Mouse (Mus musculus): Measurements from ENCODE around the gene Tmem177. TPM values are rescaled to one million over a fixed set of nuclear protein-coding genes. Genes with fewer than 3 reads are reported as not detected.

Gene Tmem177
- polyA plus RNA-seq, 1 experiment from 2014 or later = 9.3 TPM

- no peaks in the 10 kb centered on the region for H3K9me3 ChIP-seq (replicated peaks)
- no peak for ATAC-seq (ENCODE audit: low FRiP score)
- H3K36me3 ChIP-seq = peaks cover 14% of the 10 kb centered on the region; the same call in 1 of the 2 replicates
- WGBS = 71% methylated on average over 2 of the region's 2 CpGs
- H3K4me2 ChIP-seq (replicated peaks) = no peak overlapping the region
- H3K4me1 ChIP-seq = peaks cover 15% of the 10 kb centered on the region
- no peak overlapping the region for H3K4me3 ChIP-seq
- H3K27ac ChIP-seq = no peak overlapping the region
- no peaks in the 10 kb centered on the region for H3K27me3 ChIP-seq
- H3K9ac ChIP-seq = no peak overlapping the region
Observed at GRCm38 (mm10) chr1:119907206-119907748, 5.7 kb downstream of the Tmem177 start.

GRCm38 (mm10) chr1:119903231-119903620 lies 9.8 kb downstream of the Tmem177 start:
- 58% methylated on average over 6 of the region's 6 CpGs for WGBS
- Histone ChIP-seq H3K27me3 (no peaks in the 10 kb centered on the region), H3K9me3 (replicated peaks) (no peaks in the 10 kb centered on the region), H3K4me1 (peaks cover 29% of the 10 kb centered on the region), H3K4me3 (no peak overlapping the region), H3K27ac (peak overlapping the region; percentile 64), H3K4me2 (replicated peaks) (no peak overlapping the region), H3K9ac (no peak overlapping the region), H3K36me3 (no peaks in the 10 kb centered on the region)
- ATAC-seq (ENCODE audit: low FRiP score) = no peak

GRCm38 (mm10) chr1:119902551-119903230 lies 10.3 kb downstream of the Tmem177 start:
- peak overlapping the region; percentile 64 for H3K27ac ChIP-seq

GRCm38 (mm10) chr1:119899195-119900123 lies 13.5 kb downstream of the Tmem177 start:
- H3K4me3 ChIP-seq = no peak overlapping the region
- peak overlapping the region; percentile 37; the same call in 1 of the 2 replicates for H3K27ac ChIP-seq
- ATAC-seq (ENCODE audit: low FRiP score) = peak; percentile 71
- H3K4me1 ChIP-seq = peaks cover 35% of the 10 kb centered on the region
- H3K9ac ChIP-seq = no peak overlapping the region
- WGBS = 76% methylated on average over 11 of the region's 11 CpGs
- no peaks in the 10 kb centered on the region for H3K9me3 ChIP-seq (replicated peaks)
- no peaks in the 10 kb centered on the region for H3K27me3 ChIP-seq
- H3K4me2 ChIP-seq (replicated peaks) = no peak overlapping the region
- no peaks in the 10 kb centered on the region for H3K36me3 ChIP-seq

More at GRCm38 (mm10) chr1:119902551-119903230, 10.3 kb downstream of the Tmem177 start:
- peaks cover 29% of the 10 kb centered on the region for H3K4me1 ChIP-seq
- no peak overlapping the region for H3K4me3 ChIP-seq
- H3K27me3 ChIP-seq = no peaks in the 10 kb centered on the region
- H3K9me3 ChIP-seq (replicated peaks) = no peaks in the 10 kb centered on the region
- no peak overlapping the region for H3K9ac ChIP-seq
- WGBS = 26% methylated on average over 8 of the region's 8 CpGs
- no peaks in the 10 kb centered on the region for H3K36me3 ChIP-seq
- 0 out of 2 replicates have a peak overlapping the region, but pooled peaks have one; percentile 7 for H3K4me2 ChIP-seq (replicated peaks)
- peak; percentile 82 for ATAC-seq (ENCODE audit: low FRiP score)

- H3K9ac ChIP-seq = no peak overlapping the region
- no peaks in the 10 kb centered on the region for H3K9me3 ChIP-seq (replicated peaks)
- no peaks in the 10 kb centered on the region for H3K36me3 ChIP-seq
- no peak for ATAC-seq (ENCODE audit: low FRiP score)
- H3K27ac ChIP-seq = no peak overlapping the region
- 34% methylated on average over 6 of the region's 6 CpGs for WGBS
- H3K4me3 ChIP-seq = no peak overlapping the region
- H3K4me1 ChIP-seq = peaks cover 15% of the 10 kb centered on the region
- H3K27me3 ChIP-seq = no peaks in the 10 kb centered on the region
- no peak overlapping the region for H3K4me2 ChIP-seq (replicated peaks)
Observed at GRCm38 (mm10) chr1:119894936-119895335, 18.1 kb downstream of the Tmem177 start.

GRCm38 (mm10) chr1:119893600-119893999 lies 19.4 kb downstream of the Tmem177 start:
- no peaks in the 10 kb centered on the region for H3K9me3 ChIP-seq (replicated peaks)
- ATAC-seq (ENCODE audit: low FRiP score) = no peak
- H3K4me3 ChIP-seq = no peak overlapping the region
- H3K9ac ChIP-seq = no peak overlapping the region
- no peaks in the 10 kb centered on the region for H3K27me3 ChIP-seq
- peaks cover 5% of the 10 kb centered on the region; the same call in 1 of the 2 replicates for H3K4me1 ChIP-seq
- H3K36me3 ChIP-seq = no peaks in the 10 kb centered on the region
- H3K4me2 ChIP-seq (replicated peaks) = no peak overlapping the region
- 78% methylated on average over 3 of the region's 3 CpGs for WGBS
- no peak overlapping the region for H3K27ac ChIP-seq

GRCm38 (mm10) chr1:119892933-119893332 lies 20.1 kb downstream of the Tmem177 start:
- Histone ChIP-seq H3K4me2 (replicated peaks) (no peak overlapping the region), H3K9ac (no peak overlapping the region), H3K27ac (no peak overlapping the region), H3K27me3 (no peaks in the 10 kb centered on the region), H3K4me1 (peaks cover 5% of the 10 kb centered on the region; the same call in 1 of the 2 replicates), H3K36me3 (no peaks in the 10 kb centered on the region), H3K4me3 (no peak overlapping the region), H3K9me3 (replicated peaks) (no peaks in the 10 kb centered on the region)
- WGBS = 79% methylated on average over 6 of the region's 6 CpGs
- ATAC-seq (ENCODE audit: low FRiP score) = no peak

- H3K36me3 ChIP-seq = no peaks in the 10 kb centered on the region
- H3K27ac ChIP-seq = no peak overlapping the region
- H3K9me3 ChIP-seq (replicated peaks) = no peaks in the 10 kb centered on the region
- no peak overlapping the region for H3K9ac ChIP-seq
- 72% methylated on average over 4 of the region's 4 CpGs for WGBS
- no peak overlapping the region for H3K4me3 ChIP-seq
- H3K27me3 ChIP-seq = no peaks in the 10 kb centered on the region
- H3K4me2 ChIP-seq (replicated peaks) = no peak overlapping the region
- no peak for ATAC-seq (ENCODE audit: low FRiP score)
- peaks cover 5% of the 10 kb centered on the region; the same call in 1 of the 2 replicates for H3K4me1 ChIP-seq
Observed at GRCm38 (mm10) chr1:119891865-119892264, 21.1 kb downstream of the Tmem177 start.

- no peaks in the 10 kb centered on the region for H3K9me3 ChIP-seq (replicated peaks)
- no peak for ATAC-seq (ENCODE audit: low FRiP score)
- no peak overlapping the region for H3K4me2 ChIP-seq (replicated peaks)
- WGBS = 93% methylated on average over 9 of the region's 9 CpGs
- H3K27me3 ChIP-seq = no peaks in the 10 kb centered on the region
- no peak overlapping the region for H3K9ac ChIP-seq
- H3K27ac ChIP-seq = no peak overlapping the region
- H3K4me1 ChIP-seq = peaks cover 5% of the 10 kb centered on the region; the same call in 1 of the 2 replicates
- H3K36me3 ChIP-seq = no peaks in the 10 kb centered on the region
- no peak overlapping the region for H3K4me3 ChIP-seq
Observed at GRCm38 (mm10) chr1:119891149-119891548, 21.9 kb downstream of the Tmem177 start.

- H3K9ac ChIP-seq = no peak overlapping the region
- H3K9me3 ChIP-seq (replicated peaks) = no peaks in the 10 kb centered on the region
- no peaks in the 10 kb centered on the region for H3K36me3 ChIP-seq
- no peak overlapping the region for H3K4me2 ChIP-seq (replicated peaks)
- ATAC-seq (ENCODE audit: low FRiP score) = no peak
- H3K4me3 ChIP-seq = no peak overlapping the region
- H3K27me3 ChIP-seq = no peaks in the 10 kb centered on the region
- no peaks in the 10 kb centered on the region for H3K4me1 ChIP-seq
- no peak overlapping the region for H3K27ac ChIP-seq
- 81% methylated on average over 16 of the region's 16 CpGs for WGBS
Observed at GRCm38 (mm10) chr1:119889347-119889746, 23.7 kb downstream of the Tmem177 start.

- no peak overlapping the region for H3K27ac ChIP-seq
- H3K27me3 ChIP-seq = no peaks in the 10 kb centered on the region
- no peaks in the 10 kb centered on the region for H3K4me1 ChIP-seq
- H3K9me3 ChIP-seq (replicated peaks) = no peaks in the 10 kb centered on the region
- H3K36me3 ChIP-seq = no peaks in the 10 kb centered on the region
- no peak overlapping the region for H3K9ac ChIP-seq
- no peak overlapping the region for H3K4me2 ChIP-seq (replicated peaks)
- WGBS = 61% methylated on average over 7 of the region's 7 CpGs
- no peak overlapping the region for H3K4me3 ChIP-seq
- no peak for ATAC-seq (ENCODE audit: low FRiP score)
Observed at GRCm38 (mm10) chr1:119886320-119886719, 26.7 kb downstream of the Tmem177 start.

GRCm38 (mm10) chr1:119884272-119884671 lies 28.7 kb downstream of the Tmem177 start:
- Histone ChIP-seq H3K27me3 (no peaks in the 10 kb centered on the region), H3K9ac (no peak overlapping the region), H3K27ac (no peak overlapping the region), H3K4me2 (replicated peaks) (no peak overlapping the region), H3K9me3 (replicated peaks) (no peaks in the 10 kb centered on the region), H3K4me3 (no peak overlapping the region), H3K36me3 (no peaks in the 10 kb centered on the region), H3K4me1 (no peaks in the 10 kb centered on the region)
- WGBS = 92% methylated on average over 3 of the region's 3 CpGs
- no peak for ATAC-seq (ENCODE audit: low FRiP score)

All from hindbrain, embryonic 12.5 days (tissue).